Mouse (Mus musculus): ENCODE data around the gene Pnkd.
A peak's percentile ranks its signal among the peaks of the same experiment; 100 is the strongest.
"Not testable (repeated sequence)": the region's sequence is repeated elsewhere in the genome, so short reads cannot be mapped to it uniquely, and the experiment has no call there.

Gene Pnkd

GRCm38 (mm10) chr1:74296477-74296876 is 11.7 kb downstream of the Pnkd start:
- DNase-seq (ENCODE audit: low spot score in 2 of 2): no peak

GRCm38 (mm10) chr1:74297269-74297668 is 12.5 kb downstream of the Pnkd start:
- no peak for DNase-seq (ENCODE audit: low spot score in 2 of 2)

- DNase-seq (ENCODE audit: low spot score in 2 of 2): no peak
These were observed 13.5 kb downstream of the Pnkd start for GRCm38 (mm10) chr1:74298157-74298750.

- no peak for DNase-seq (ENCODE audit: low spot score in 2 of 2)
These were observed 14.3 kb downstream of the Pnkd start for GRCm38 (mm10) chr1:74298996-74299395.

- DNase-seq (ENCODE audit: low spot score in 2 of 2): no peak
These were observed 15.8 kb downstream of the Pnkd start for GRCm38 (mm10) chr1:74300347-74301110.

GRCm38 (mm10) chr1:74302229-74302628 is 17.5 kb downstream of the Pnkd start:
- DNase-seq (ENCODE audit: low spot score in 2 of 2): no peak

GRCm38 (mm10) chr1:74302835-74303234 is 18.1 kb downstream of the Pnkd start:
- no peak for DNase-seq (ENCODE audit: low spot score in 2 of 2)

- DNase-seq (ENCODE audit: low spot score in 2 of 2): peak; percentile 35 to 57
These were observed 19.0 kb downstream of the Pnkd start for GRCm38 (mm10) chr1:74303509-74304338.

GRCm38 (mm10) chr1:74304339-74304790 is 19.6 kb downstream of the Pnkd start:
- DNase-seq (ENCODE audit: low spot score in 2 of 2): no peak

- no peak for DNase-seq (ENCODE audit: low spot score in 2 of 2)
These were observed 20.2 kb downstream of the Pnkd start for GRCm38 (mm10) chr1:74304946-74305345.

- no peak for DNase-seq (ENCODE audit: low spot score in 2 of 2)
These were observed 20.8 kb downstream of the Pnkd start, which contains the start of gene Tmbim1 for GRCm38 (mm10) chr1:74305522-74305921. TSS of gene Tmbim1 (minus strand) at chr1:74305622.

- DNase-seq (ENCODE audit: low spot score in 2 of 2): no peak
These were observed 22.4 kb downstream of the Pnkd start for GRCm38 (mm10) chr1:74307146-74307545.

GRCm38 (mm10) chr1:74308001-74308964 is 23.6 kb downstream of the Pnkd start:
- DNase-seq (ENCODE audit: low spot score in 2 of 2): no peak

GRCm38 (mm10) chr1:74309767-74310166 is 25.0 kb downstream of the Pnkd start:
- DNase-seq (ENCODE audit: low spot score in 2 of 2): no peak

- DNase-seq (ENCODE audit: low spot score in 2 of 2): peak in 1 of 2 experiments; percentile 80
These were observed 28.4 kb downstream of the Pnkd start for GRCm38 (mm10) chr1:74313049-74313692.

- DNase-seq (ENCODE audit: low spot score in 2 of 2): no peak
These were observed 30.1 kb downstream of the Pnkd start for GRCm38 (mm10) chr1:74314796-74315195.

GRCm38 (mm10) chr1:74316114-74316827 is 31.5 kb downstream of the Pnkd start:
- no peak for DNase-seq (ENCODE audit: low spot score in 2 of 2)

- DNase-seq (ENCODE audit: low spot score in 2 of 2): no peak
These were observed 34.0 kb downstream of the Pnkd start for GRCm38 (mm10) chr1:74318711-74319110.

GRCm38 (mm10) chr1:74321396-74321795 is 36.7 kb downstream of the Pnkd start:
- no peak for DNase-seq (ENCODE audit: low spot score in 2 of 2)

GRCm38 (mm10) chr1:74326916-74327315 is 42.2 kb downstream of the Pnkd start:
- DNase-seq (ENCODE audit: low spot score in 2 of 2): not testable (repeated sequence)

Data from frontal cortex, postnatal 36 days (tissue).